Mouse (Mus musculus): ENCODE measurements around the gene Ly6g6f.

GRCm38 (mm10) chr17:35090166-35090932 is 4.9 kb upstream of the Ly6g6f start:
- no peak for TF ChIP-seq POLR2A (IDR thresholded peaks at IDR 0.05; ENCODE audit: insufficient read depth, low read depth, low read length)
- no peak for TF ChIP-seq CTCF (IDR thresholded peaks at IDR 0.05; ENCODE audit: insufficient read depth, low read depth, low read length)
